ENCODE assay signal across 28 mouse cellular contexts in the genomic region with DNA sequence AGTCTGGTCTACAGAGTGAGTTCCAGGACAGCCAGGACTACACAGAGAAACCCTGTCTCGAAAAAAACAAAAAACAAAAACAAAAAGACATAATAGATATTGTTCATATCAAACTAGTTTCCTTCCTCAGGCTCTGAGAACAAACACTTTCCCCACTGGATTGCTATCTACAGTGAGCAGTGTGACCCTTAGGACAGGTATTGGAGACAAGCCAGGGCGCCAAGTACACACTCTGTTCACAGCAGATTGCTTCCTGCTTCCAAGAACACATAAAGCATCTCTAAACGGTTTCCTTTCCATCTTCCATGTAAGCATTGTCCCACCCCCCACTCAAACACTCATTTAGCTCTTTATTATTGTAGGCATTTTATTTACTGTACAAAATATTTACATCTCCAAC. TPM values are rescaled to one million over a fixed set of nuclear protein-coding genes. Genes with fewer than 3 reads are reported as not detected.
"Had no signal": no experiment of that assay in that cellular context is flagged by ENCODE, and none has a peak within 500 bp of the region (broad histone marks: within the 10 kb centered on the region; RNA-seq: fewer than 3 reads in every experiment).

No protein-coding gene starts in this region.

- H3K27me3 ChIP-seq: heart, embryonic 13.5 days; heart, embryonic 15.5 days; hindbrain, embryonic 12.5 days; intestine, embryonic 15.5 days; kidney, embryonic 15.5 days; limb, embryonic 12.5 days; liver, embryonic 12.5 days had no signal

- H3K4me3 ChIP-seq: heart, adult 2 months; heart, embryonic 13.5 days; heart, embryonic 15.5 days; hindbrain, embryonic 10.5 days; hindbrain, embryonic 12.5 days; intestine, embryonic 15.5 days; kidney, embryonic 15.5 days; layer of hippocampus, adult 2 months; left cerebral cortex, adult 2 months; limb, embryonic 10.5 days; limb, embryonic 12.5 days; liver, embryonic 12.5 days had no signal

- H3K9ac ChIP-seq: heart, embryonic 13.5 days; heart, embryonic 15.5 days; hindbrain, embryonic 12.5 days; hindbrain, embryonic 14.5 days; intestine, embryonic 15.5 days; kidney, embryonic 15.5 days; limb, embryonic 12.5 days; liver, embryonic 12.5 days had no signal

- H3K4me1 ChIP-seq: intestine, embryonic 15.5 days; kidney, embryonic 15.5 days; liver, embryonic 12.5 days had no signal

- H3K9me3 ChIP-seq: heart, embryonic 13.5 days; heart, embryonic 15.5 days; hindbrain, embryonic 10.5 days; hindbrain, embryonic 12.5 days; intestine, embryonic 15.5 days; kidney, embryonic 15.5 days; limb, embryonic 10.5 days; limb, embryonic 12.5 days; liver, embryonic 12.5 days had no signal

- H3K4me2 ChIP-seq: heart, embryonic 11.5 days; heart, embryonic 13.5 days; heart, embryonic 15.5 days; hindbrain, embryonic 12.5 days; hindbrain, embryonic 14.5 days; intestine, embryonic 15.5 days; kidney, embryonic 15.5 days; limb, embryonic 12.5 days; liver, embryonic 12.5 days had no signal

- ATAC-seq: hindbrain, embryonic 16.5 days; inflammation-experienced regulatory T-cells, adult 6 months; intestine, embryonic 15.5 days; intestine, postnatal 0 days; liver, embryonic 12.5 days had no signal

- H3K27ac ChIP-seq: heart, adult 2 months; heart, embryonic 13.5 days; heart, embryonic 15.5 days; hindbrain, embryonic 10.5 days; hindbrain, embryonic 12.5 days; hindbrain, embryonic 14.5 days; intestine, embryonic 15.5 days; kidney, embryonic 15.5 days; kidney, postnatal 0 days; layer of hippocampus, adult 2 months; left cerebral cortex, adult 2 months; limb, embryonic 10.5 days; limb, embryonic 12.5 days; liver, embryonic 12.5 days had no signal

- DNase-seq: gastrocnemius, postnatal 14 days; gastrocnemius, postnatal 36 days; heart, adult 11 months; heart, adult 2 months; heart, postnatal 14 days; heart, postnatal 36 days; kidney, adult 18-20 months; kidney, adult 9 months; kidney, postnatal 14 days; kidney, postnatal 36 days; liver had no signal

RNA-seq across cellular contexts. Expression of a gene that starts 41.5 kb away (rescaled TPM):
- polyA plus RNA-seq: inflammation-experienced regulatory T-cells, adult 6 months had no signal
